Mouse (Mus musculus) liver, postnatal 0 days (tissue): ENCODE results near the gene Ndfip2.

Experiments used
- CTCF ChIP-seq: sonication (generic); IDR thresholded peaks from 2 replicates; pipeline ENCODE4 v1.5.1; 2016; ENCODE audit warnings: antibody characterized with exemption, low read depth
- EP300 ChIP-seq: IDR thresholded peaks from 2 replicates; pipeline ENCODE4 v1.6.1; 2016; ENCODE audit warnings: antibody characterized with exemption, low read depth, mild to moderate bottlenecking

- TF ChIP-seq EP300 (no peak), CTCF (no peak)
Measured at GRCm38 (mm10) chr14:105288529-105288928, 30.2 kb downstream of the Ndfip2 start.
